31 mouse cellular contexts compared by ENCODE assay signal in the genomic region with DNA sequence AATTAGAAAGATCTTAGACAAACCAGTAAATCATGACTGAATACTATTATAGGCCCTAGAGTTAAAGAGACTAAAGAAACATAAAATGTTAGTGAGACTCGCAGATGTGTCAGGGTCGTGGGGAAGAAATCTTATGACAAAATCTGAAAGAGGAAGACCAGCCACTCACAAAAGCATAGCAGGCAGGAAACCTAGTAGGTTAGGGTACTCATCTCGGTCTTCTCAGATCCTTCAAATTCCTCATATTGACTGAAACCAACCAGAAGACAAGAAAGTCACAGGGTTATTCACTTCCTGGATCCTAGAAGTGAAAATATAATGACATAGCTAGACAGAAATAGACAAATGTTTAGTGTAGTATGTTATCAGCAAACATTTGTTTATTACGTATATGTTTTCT.
"Had no signal": no experiment of that assay in that cellular context is flagged by ENCODE, and none has a peak within 500 bp of the region (broad histone marks: within the 10 kb centered on the region; RNA-seq: fewer than 3 reads in every experiment).

No protein-coding gene starts in this region.

- H3K4me2 ChIP-seq: heart, embryonic 11.5 days; heart, embryonic 12.5 days; heart, embryonic 13.5 days; heart, embryonic 15.5 days; hindbrain, embryonic 12.5 days; hindbrain, embryonic 13.5 days; hindbrain, embryonic 14.5 days; hindbrain, embryonic 15.5 days; intestine, embryonic 15.5 days; kidney, embryonic 15.5 days had no signal

- H3K4me3 ChIP-seq: heart, embryonic 10.5 days; heart, embryonic 12.5 days; heart, embryonic 13.5 days; heart, embryonic 15.5 days; hindbrain, embryonic 10.5 days; hindbrain, embryonic 12.5 days; hindbrain, embryonic 13.5 days; hindbrain, embryonic 15.5 days; intestine, embryonic 15.5 days; kidney, embryonic 15.5 days; layer of hippocampus, adult 2 months had no signal

- H3K27me3 ChIP-seq: heart, embryonic 12.5 days; heart, embryonic 13.5 days; heart, embryonic 15.5 days; hindbrain, embryonic 12.5 days; hindbrain, embryonic 13.5 days; hindbrain, embryonic 15.5 days; intestine, embryonic 15.5 days; kidney, embryonic 15.5 days had no signal

- H3K9me3 ChIP-seq: heart, embryonic 10.5 days; heart, embryonic 12.5 days; heart, embryonic 13.5 days; heart, embryonic 15.5 days; hindbrain, embryonic 10.5 days; hindbrain, embryonic 12.5 days; hindbrain, embryonic 13.5 days; hindbrain, embryonic 15.5 days; intestine, embryonic 15.5 days; kidney, embryonic 15.5 days had no signal

- H3K9ac ChIP-seq: heart, embryonic 12.5 days; heart, embryonic 13.5 days; heart, embryonic 15.5 days; hindbrain, embryonic 12.5 days; hindbrain, embryonic 13.5 days; hindbrain, embryonic 14.5 days; hindbrain, embryonic 15.5 days; intestine, embryonic 15.5 days; kidney, embryonic 15.5 days had no signal

- H3K27ac ChIP-seq: heart, embryonic 10.5 days; heart, embryonic 13.5 days; heart, embryonic 15.5 days; hindbrain, embryonic 10.5 days; hindbrain, embryonic 12.5 days; hindbrain, embryonic 13.5 days; hindbrain, embryonic 14.5 days; hindbrain, embryonic 15.5 days; hindbrain, postnatal 0 days; intestine, embryonic 15.5 days; kidney, embryonic 15.5 days; kidney, postnatal 0 days; layer of hippocampus, adult 2 months had no signal

- DNase-seq: heart, postnatal 10 days; heart, postnatal 14 days; heart, postnatal 36 days; heart, postnatal 4 days; kidney, adult 11 months; kidney, adult 18-20 months; kidney, adult 2 months; kidney, adult 8-10 months; kidney, adult 9 months; kidney, postnatal 10 days; kidney, postnatal 14 days; kidney, postnatal 25 days; kidney, postnatal 36 days; kidney, postnatal 4 days; layer of hippocampus, adult 9-11 months; layer of hippocampus, postnatal 36 days had no signal

- H3K4me1 ChIP-seq: heart, embryonic 10.5 days; heart, embryonic 12.5 days; heart, embryonic 13.5 days; heart, embryonic 15.5 days; hindbrain, embryonic 10.5 days; hindbrain, embryonic 12.5 days; hindbrain, embryonic 13.5 days; hindbrain, embryonic 15.5 days; intestine, embryonic 15.5 days; kidney, embryonic 15.5 days had no signal

- H3K36me3 ChIP-seq: heart, embryonic 10.5 days; heart, embryonic 12.5 days; heart, embryonic 13.5 days; heart, embryonic 15.5 days; hindbrain, embryonic 10.5 days; hindbrain, embryonic 12.5 days; hindbrain, embryonic 13.5 days; hindbrain, embryonic 15.5 days; intestine, embryonic 15.5 days; kidney, embryonic 15.5 days had no signal
